Mouse (Mus musculus) liver, embryonic 13.5 days (tissue): ENCODE data around the gene Fdps. TPM values are rescaled to one million over a fixed set of nuclear protein-coding genes. Genes with fewer than 3 reads are reported as not detected.

Source experiments
- ATAC-seq: fragments of 200-750 bp; cut with Nextera tagmentation; 2 replicates; pipeline ENCODE4 v1.8.0; 2017; ENCODE audit warnings: low read depth, mild to moderate bottlenecking, moderate number of reproducible peaks, moderate library complexity
- DNase-seq: peaks from one replicate; pipeline ENCODE4 v3.0.0; 2022
- H3K27ac ChIP-seq: fragments of 300-500 bp; sonication (generic); 2 replicates; pipeline ENCODE4 v1.5.1; 2015; ENCODE audit warnings: moderate library complexity, mild to moderate bottlenecking, inconsistent platforms
- H3K27me3 ChIP-seq: fragments of 300-500 bp; sonication (generic); 2 replicates; pipeline ENCODE4 v1.6.1; 2015; ENCODE audit warnings: mild to moderate bottlenecking, inconsistent platforms
- H3K36me3 ChIP-seq: fragments of 300-500 bp; sonication (generic); 2 replicates; pipeline ENCODE4 v1.6.1; 2015; ENCODE audit warnings: mild to moderate bottlenecking, inconsistent platforms
- H3K4me1 ChIP-seq: fragments of 300-500 bp; sonication (generic); replicated peaks from 2 replicates; pipeline ENCODE4 v1.6.1; 2015; ENCODE audit warnings: inconsistent platforms
- H3K4me2 ChIP-seq: fragments of 300-500 bp; sonication (generic); 2 replicates; pipeline ENCODE4 v1.6.1; 2015; ENCODE audit warnings: inconsistent platforms, mild to moderate bottlenecking, moderate library complexity
- H3K4me3 ChIP-seq: fragments of 300-500 bp; sonication (generic); replicated peaks from 2 replicates; pipeline ENCODE4 v1.5.1; 2015; ENCODE audit warnings: mild to moderate bottlenecking, inconsistent platforms
- H3K9ac ChIP-seq: fragments of 300-500 bp; sonication (generic); 2 replicates; pipeline ENCODE4 v1.6.1; 2015; ENCODE audit warnings: mild to moderate bottlenecking, inconsistent platforms
- H3K9me3 ChIP-seq: fragments of 300-500 bp; sonication (generic); replicated peaks from 2 replicates; pipeline ENCODE4 v1.6.1; 2016; ENCODE audit warnings: inconsistent platforms
- WGBS: fragments of 180-500 bp; shearing (Covaris S2); methylation state at CpG from one replicate; pipeline ENCODE4 v1.1.7; 2015; ENCODE audit not compliant: insufficient replicate concordance; 5-methylcytosine and 5-hydroxymethylcytosine counted together
- polyA plus RNA-seq: library from polyadenylated mRNA; unstranded; fragments of >200 nt; fragmentation: Nextera tagmentation; extraction: Ambion mirVana; gene quantifications from 2 replicates; pipeline ENCODE4 v1.2.1, GENCODE M21; 2015

Gene Fdps
- polyA plus RNA-seq, 1 experiment from 2014 or later, result 274 TPM

GRCm38 (mm10) chr3:89102495-89103290 is 934 bp upstream of the Fdps start:
- Histone ChIP-seq H3K9ac (peak overlapping the region; percentile 60), H3K4me3 (peak overlapping the region; percentile 55), H3K4me2 (peak overlapping the region; percentile 68), H3K36me3 (peaks cover 22% of the 10 kb centered on the region), H3K27me3 (no peaks in the 10 kb centered on the region), H3K9me3 (no peaks in the 10 kb centered on the region), H3K4me1 (peaks cover 56% of the 10 kb centered on the region), H3K27ac (peak overlapping the region; percentile 85)
- 51% methylated on average over 12 of the region's 12 CpGs for WGBS
- DNase-seq (no peak), ATAC-seq (no peak)

- peak overlapping the region; percentile 80 for H3K9ac ChIP-seq
Observed at GRCm38 (mm10) chr3:89101459-89101811, 324 bp downstream of the Fdps start.

GRCm38 (mm10) chr3:89100811-89101210 is 948 bp downstream of the Fdps start, which contains the start of gene Gm43738:
Gene Gm43738 (minus strand): TSS chr3:89101099.
- WGBS, result 43% methylated on average over 7 of the region's 7 CpGs
- Histone ChIP-seq H3K9me3 (no peaks in the 10 kb centered on the region), H3K9ac (peak within 1 kb of the TSS; percentile 80), H3K27ac (peak within 1 kb of the TSS; percentile 84), H3K4me3 (peak within 1 kb of the TSS; percentile 74), H3K4me2 (peak within 1 kb of the TSS; percentile 93), H3K36me3 (peaks cover 40% of the 10 kb centered on the region), H3K27me3 (no peaks in the 10 kb centered on the region), H3K4me1 (peaks cover 61% of the 10 kb centered on the region)
- ATAC-seq, result no peak
- no peak for DNase-seq

More at GRCm38 (mm10) chr3:89101459-89101811, 324 bp downstream of the Fdps start:
- under 1% methylated on average over 19 of the region's 19 CpGs for WGBS
- H3K27me3 ChIP-seq, result no peaks in the 10 kb centered on the region
- peak overlapping the region; percentile 84 for H3K27ac ChIP-seq
- peaks cover 56% of the 10 kb centered on the region for H3K4me1 ChIP-seq
- ATAC-seq (peak; percentile 45), DNase-seq (no peak)
- peak overlapping the region; percentile 74 for H3K4me3 ChIP-seq
- H3K36me3 ChIP-seq, result peaks cover 34% of the 10 kb centered on the region
- peak overlapping the region; percentile 93 for H3K4me2 ChIP-seq
- no peaks in the 10 kb centered on the region for H3K9me3 ChIP-seq

- Histone ChIP-seq H3K36me3 (peaks cover 52% of the 10 kb centered on the region), H3K27ac (no peak overlapping the region), H3K9ac (no peak overlapping the region), H3K4me1 (peaks cover 64% of the 10 kb centered on the region), H3K4me3 (no peak overlapping the region), H3K9me3 (no peaks in the 10 kb centered on the region), H3K27me3 (peaks cover 29% of the 10 kb centered on the region), H3K4me2 (no peak overlapping the region)
- WGBS, result 84% methylated on average over 10 of the region's 10 CpGs
- DNase-seq (no peak), ATAC-seq (no peak)
Observed at GRCm38 (mm10) chr3:89094021-89094420, 7.7 kb downstream of the Fdps start.

- WGBS, result 6% methylated on average over 18 of the region's 18 CpGs
- Histone ChIP-seq H3K27ac (no peak within 1 kb of the TSS), H3K4me2 (peak within 1 kb of the TSS; percentile 100), H3K4me1 (peaks cover 65% of the 10 kb centered on the region), H3K9ac (peak within 1 kb of the TSS; percentile 47), H3K36me3 (peaks cover 44% of the 10 kb centered on the region), H3K4me3 (peak within 1 kb of the TSS; percentile 26), H3K27me3 (peaks cover 37% of the 10 kb centered on the region), H3K9me3 (no peaks in the 10 kb centered on the region)
- DNase-seq (peak; percentile 79), ATAC-seq (peak; percentile 41)
Observed at GRCm38 (mm10) chr3:89093175-89093574, 8.6 kb downstream of the Fdps start, which contains the start of gene Rusc1. Gene Rusc1 (minus strand): TSS chr3:89093311.

- 24% methylated on average over 11 of the region's 11 CpGs for WGBS
- H3K27ac ChIP-seq, result no peak overlapping the region
- peaks cover 70% of the 10 kb centered on the region for H3K4me1 ChIP-seq
- H3K9me3 ChIP-seq, result no peaks in the 10 kb centered on the region
- peaks cover 40% of the 10 kb centered on the region for H3K27me3 ChIP-seq
- H3K9ac ChIP-seq, result peak overlapping the region; percentile 47
- peak overlapping the region; percentile 26; the same call in 1 of the 2 replicates for H3K4me3 ChIP-seq
- DNase-seq (no peak), ATAC-seq (no peak)
- peaks cover 39% of the 10 kb centered on the region for H3K36me3 ChIP-seq
- H3K4me2 ChIP-seq, result peak overlapping the region; percentile 100
Observed at GRCm38 (mm10) chr3:89092509-89093090, 9.2 kb downstream of the Fdps start.

- H3K27ac ChIP-seq, result no peak overlapping the region
- H3K36me3 ChIP-seq, result peaks cover 33% of the 10 kb centered on the region
- H3K27me3 ChIP-seq, result peaks cover 40% of the 10 kb centered on the region
- ATAC-seq, result no peak
- no peaks in the 10 kb centered on the region for H3K9me3 ChIP-seq
- 18% methylated on average over 20 of the region's 20 CpGs for WGBS
- H3K4me1 ChIP-seq, result peaks cover 70% of the 10 kb centered on the region
- DNase-seq, result no peak
- H3K9ac ChIP-seq, result peak overlapping the region; percentile 82; the same call in 1 of the 2 replicates
- H3K4me3 ChIP-seq, result peak overlapping the region; percentile 73
- H3K4me2 ChIP-seq, result peak overlapping the region; percentile 100
Observed at GRCm38 (mm10) chr3:89091811-89092508, 9.8 kb downstream of the Fdps start.

- Histone ChIP-seq H3K4me2 (peak overlapping the region; percentile 100), H3K4me3 (peak overlapping the region; percentile 73), H3K4me1 (peaks cover 70% of the 10 kb centered on the region), H3K27me3 (peaks cover 40% of the 10 kb centered on the region), H3K36me3 (peaks cover 23% of the 10 kb centered on the region), H3K27ac (peak overlapping the region; percentile 83), H3K9ac (peak overlapping the region; percentile 82), H3K9me3 (no peaks in the 10 kb centered on the region)
- under 1% methylated on average over 69 of the region's 74 CpGs for WGBS
- DNase-seq (peak; percentile 78), ATAC-seq (peak; percentile 47)
Observed at GRCm38 (mm10) chr3:89090694-89091655, 10.8 kb downstream of the Fdps start.

- peak overlapping the region; percentile 82 for H3K9ac ChIP-seq
- no peaks in the 10 kb centered on the region for H3K9me3 ChIP-seq
- H3K36me3 ChIP-seq, result peaks cover 14% of the 10 kb centered on the region
- H3K4me3 ChIP-seq, result peak overlapping the region; percentile 73
- DNase-seq (peak; percentile 86), ATAC-seq (peak; percentile 89)
- WGBS, result under 1% methylated on average over 40 of the region's 40 CpGs
- H3K27me3 ChIP-seq, result peaks cover 40% of the 10 kb centered on the region
- H3K4me2 ChIP-seq, result peak overlapping the region; percentile 100
- H3K27ac ChIP-seq, result peak overlapping the region; percentile 83
- H3K4me1 ChIP-seq, result peaks cover 68% of the 10 kb centered on the region
Observed at GRCm38 (mm10) chr3:89089882-89090591, 11.7 kb downstream of the Fdps start.

GRCm38 (mm10) chr3:89088974-89089373 is 12.8 kb downstream of the Fdps start:
- peak overlapping the region; percentile 72; the same call in 1 of the 2 replicates for H3K9ac ChIP-seq
- H3K27me3 ChIP-seq, result peaks cover 40% of the 10 kb centered on the region
- H3K4me3 ChIP-seq, result peak overlapping the region; percentile 73
- H3K4me2 ChIP-seq, result peak overlapping the region; percentile 100
- DNase-seq (no peak), ATAC-seq (no peak)
- peaks cover 68% of the 10 kb centered on the region for H3K4me1 ChIP-seq
- H3K36me3 ChIP-seq, result peaks cover 3% of the 10 kb centered on the region
- no peak overlapping the region for H3K27ac ChIP-seq
- H3K9me3 ChIP-seq, result no peaks in the 10 kb centered on the region
- WGBS, result 41% methylated on average over 14 of the region's 14 CpGs
